Mouse (Mus musculus) fibroblast of lung, adult 2 months (primary cell): ENCODE measurements around the gene Hspa14.

Source experiments
- DNase-seq: peaks from one replicate; pipeline ENCODE4 v3.0.0-alpha.2; 2011; ENCODE audit warnings: low read depth

Hspa14 gene

DNA sequence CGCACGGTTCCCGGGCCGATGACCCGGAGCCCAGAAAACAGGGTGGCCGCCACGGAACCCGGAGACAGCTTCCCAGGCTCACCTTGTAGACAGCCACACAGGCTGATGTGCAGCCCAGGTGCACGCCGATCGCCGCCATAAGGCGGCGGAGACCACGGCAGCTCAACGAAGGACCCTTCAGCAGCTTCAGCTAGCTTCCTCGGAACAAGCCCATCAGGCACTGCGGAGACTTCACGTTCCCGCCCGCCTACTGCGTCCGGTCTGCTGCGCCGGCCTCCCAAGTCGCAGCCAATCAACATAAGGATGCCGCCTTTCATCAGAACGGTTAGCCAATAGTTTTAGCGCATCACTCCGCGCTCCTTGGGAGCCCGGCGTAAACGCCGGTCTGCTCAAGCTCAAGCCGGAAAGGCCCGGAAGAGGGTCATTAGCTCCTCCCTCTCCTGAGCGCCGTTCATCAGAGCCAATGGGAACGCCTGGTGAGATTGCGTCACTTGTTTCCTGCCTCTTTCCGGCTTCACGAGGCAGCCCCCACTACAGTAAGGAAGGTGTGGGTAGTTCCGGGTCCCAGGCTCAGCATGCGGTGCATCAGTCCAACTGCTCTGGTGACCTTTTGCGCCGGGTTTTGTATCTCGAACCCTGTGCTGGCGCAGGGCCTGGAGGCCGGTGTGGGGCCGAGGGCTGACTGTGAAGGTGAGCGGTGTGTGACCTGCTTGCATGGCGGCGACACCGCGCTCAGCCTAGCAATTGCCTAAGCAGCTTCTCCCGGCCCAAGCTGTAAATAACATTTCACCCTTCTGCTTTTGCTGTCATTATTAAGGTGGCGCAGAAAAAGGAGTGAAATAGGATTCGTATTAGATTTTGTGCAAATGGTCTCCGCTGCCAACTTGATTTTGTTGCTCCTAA is at the start of gene Hspa14, which contains the start of the genes Gm45902 and Cdnf:
Gene Hspa14, minus strand, starts transcription at position 263 of the 903 bp plus-strand sequence.
Gene Gm45902, minus strand, starts transcription at position 239 of the 903 bp plus-strand sequence.
Gene Cdnf, plus strand, starts transcription at position 479 of the 903 bp plus-strand sequence.
- peak; percentile 98 for DNase-seq

- peak; percentile 27 for DNase-seq
These were observed 34.0 kb upstream of the Hspa14 start for GRCm38 (mm10) chr2:3546588-3546987.

GRCm38 (mm10) chr2:3546055-3546454 is 33.4 kb upstream of the Hspa14 start:
- no peak for DNase-seq

DNA sequence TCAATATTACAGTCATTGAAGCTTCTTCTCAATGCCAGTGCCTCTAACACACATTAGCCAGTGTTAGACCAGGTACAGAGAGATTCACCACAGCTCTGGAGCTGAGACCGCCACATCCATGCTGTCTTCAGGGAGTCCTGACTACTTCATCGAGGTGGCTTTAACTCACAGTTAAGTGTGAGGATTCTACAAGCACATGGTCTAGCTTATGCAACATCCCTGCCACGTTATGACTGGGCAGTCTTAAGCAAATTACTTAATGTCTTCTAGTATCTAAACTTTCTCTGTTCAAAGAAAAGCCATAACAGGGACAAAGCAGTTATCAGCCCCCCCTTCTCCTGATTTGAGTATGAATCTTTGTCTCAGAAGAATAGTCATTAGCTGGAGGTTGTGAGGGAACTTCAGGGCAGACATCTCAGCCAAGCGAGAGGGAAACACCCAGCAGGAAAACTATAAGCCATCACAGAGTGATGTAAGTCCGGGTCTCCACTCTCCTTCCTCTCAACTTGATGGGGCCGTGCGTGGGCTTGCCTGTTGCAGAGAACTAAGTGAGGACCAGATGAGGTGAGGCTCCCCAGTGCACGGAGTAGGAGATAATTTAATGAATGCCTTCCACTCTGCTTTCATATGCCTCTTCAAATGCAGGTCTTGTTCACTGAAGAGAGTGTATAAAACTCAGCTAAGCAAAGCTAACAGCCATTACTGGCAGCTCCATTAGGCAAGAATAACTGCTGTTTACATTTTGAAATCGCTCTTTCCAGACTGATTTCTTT is 28.9 kb upstream of the Hspa14 start:
- DNase-seq, result no peak

- DNase-seq, result no peak
These were observed 13.7 kb upstream of the Hspa14 start for GRCm38 (mm10) chr2:3526288-3526687.

DNA sequence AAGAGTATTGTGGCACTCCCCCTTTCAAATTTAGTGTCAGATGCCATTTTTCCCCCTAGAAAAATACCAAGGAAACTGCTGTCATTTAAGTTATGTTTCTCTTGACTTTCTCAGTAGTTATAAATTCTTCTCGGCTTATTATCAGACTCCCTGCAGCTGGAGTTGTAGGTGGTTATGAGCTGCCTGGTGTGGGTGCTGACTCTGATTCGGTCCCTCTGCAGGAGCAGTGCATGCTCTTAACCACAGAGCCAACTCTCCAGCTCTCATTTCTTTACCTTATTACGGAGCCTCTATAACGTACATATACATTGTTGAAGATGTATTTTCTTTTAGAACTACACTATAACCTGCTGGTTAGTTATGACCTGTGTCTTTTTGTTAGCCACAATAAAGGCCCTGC is 9.9 kb upstream of the Hspa14 start:
- no peak for DNase-seq

- DNase-seq, result no peak
These were observed 538 bp downstream of the Hspa14 start for GRCm38 (mm10) chr2:3512076-3512475.

DNA sequence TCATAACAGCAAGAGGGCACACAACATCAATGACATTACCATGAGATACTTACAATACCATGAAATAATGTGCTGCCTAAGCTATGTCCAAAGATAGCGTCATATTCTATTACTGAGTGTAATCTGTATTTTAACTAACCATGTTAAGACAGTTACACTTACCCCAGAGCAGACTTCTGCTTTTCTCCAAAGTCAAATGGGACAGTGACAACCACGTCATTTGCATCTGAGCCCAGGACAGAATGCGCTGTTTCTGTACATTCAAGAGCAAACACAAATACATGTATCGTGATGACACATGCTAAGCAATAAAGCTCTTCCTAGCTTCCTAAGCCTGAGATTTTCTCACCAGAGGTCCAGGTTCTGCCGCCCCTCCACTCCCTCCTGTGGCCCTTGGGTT is 11.7 kb downstream of the Hspa14 start:
- DNase-seq, result no peak

GRCm38 (mm10) chr2:3499543-3499942 is 13.1 kb downstream of the Hspa14 start:
- no peak for DNase-seq

- DNase-seq, result no peak
These were observed 18.7 kb downstream of the Hspa14 start for GRCm38 (mm10) chr2:3493833-3494409.

GRCm38 (mm10) chr2:3489816-3490215 is 22.8 kb downstream of the Hspa14 start:
- DNase-seq, result no peak

GRCm38 (mm10) chr2:3480239-3480638 is 32.4 kb downstream of the Hspa14 start:
- no peak for DNase-seq

DNA sequence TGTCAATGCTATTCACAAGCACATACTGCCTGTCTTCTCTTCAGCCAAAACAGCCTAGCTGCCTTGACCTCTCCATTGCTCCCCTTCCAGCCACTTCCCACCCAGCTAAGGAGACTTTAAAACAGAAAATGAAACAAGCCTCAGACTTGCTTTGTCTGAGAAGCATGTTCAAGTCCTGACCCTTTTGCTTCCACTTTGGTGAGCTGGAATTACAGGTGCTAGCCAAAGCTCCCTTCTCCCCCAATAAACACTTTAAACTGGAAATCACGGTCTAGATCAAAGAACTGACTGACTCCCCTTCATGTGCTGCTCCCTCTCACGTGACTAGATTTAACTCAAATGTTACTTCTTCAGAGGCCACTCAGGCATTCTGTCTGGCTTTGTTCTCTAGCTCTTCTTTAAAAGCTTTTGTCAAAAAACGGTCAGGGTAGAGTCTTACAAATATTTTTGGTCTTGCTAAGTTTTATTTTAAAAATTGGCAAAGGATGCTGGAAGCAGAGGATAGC is 36.8 kb downstream of the Hspa14 start:
- no peak for DNase-seq

DNA sequence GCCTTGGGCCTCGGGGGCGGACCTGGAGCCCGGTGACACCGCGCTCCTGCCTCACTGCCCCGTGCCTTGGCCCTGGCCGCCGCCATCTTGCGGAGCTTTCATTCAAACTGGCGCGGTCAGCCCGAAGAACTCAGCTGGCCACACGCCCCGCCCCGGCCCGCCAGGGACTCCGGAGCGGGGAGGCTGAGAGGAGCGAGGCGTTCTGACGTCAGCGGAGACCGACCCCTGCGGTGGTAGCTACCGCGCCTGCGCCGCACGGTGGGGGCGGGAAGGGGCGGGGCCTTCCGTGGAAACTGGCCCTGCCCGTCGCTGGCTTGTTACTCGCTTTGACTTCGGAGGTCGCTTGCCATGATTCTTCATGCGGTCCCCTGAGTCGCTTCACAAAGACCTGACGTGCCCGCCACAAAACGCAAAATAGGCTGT is 37.7 kb downstream of the Hspa14 start, which contains the start of gene Suv39h2:
Gene Suv39h2, minus strand, starts transcription at position 171 of the 423 bp plus-strand sequence.
- DNase-seq, result peak; percentile 79

DNA sequence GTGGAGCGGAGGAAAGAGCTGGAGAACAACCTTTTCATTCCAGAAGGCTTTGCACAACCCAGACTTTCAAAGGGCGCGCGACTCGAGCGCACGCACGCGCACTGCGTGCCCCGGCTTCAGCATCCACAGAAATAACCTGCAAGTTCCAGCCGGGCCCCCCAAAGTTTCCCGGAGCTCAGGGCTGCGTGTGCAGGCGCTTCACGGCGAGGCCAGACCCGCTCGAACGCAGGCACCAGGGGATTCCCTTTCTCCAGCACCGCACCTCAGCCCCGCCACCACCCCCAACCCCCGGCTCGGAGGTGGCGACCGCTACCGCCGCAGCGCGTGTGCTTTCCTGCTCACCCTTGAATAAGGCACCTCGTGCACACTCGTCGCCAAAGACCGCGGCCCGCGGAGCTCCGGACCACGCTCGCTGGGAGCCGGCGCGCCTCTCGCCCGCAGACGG is 38.2 kb downstream of the Hspa14 start:
- no peak for DNase-seq

GRCm38 (mm10) chr2:3473891-3474290 is 38.7 kb downstream of the Hspa14 start:
- DNase-seq, result no peak

GRCm38 (mm10) chr2:3456590-3456989 is 56.0 kb downstream of the Hspa14 start:
- no peak for DNase-seq

DNA sequence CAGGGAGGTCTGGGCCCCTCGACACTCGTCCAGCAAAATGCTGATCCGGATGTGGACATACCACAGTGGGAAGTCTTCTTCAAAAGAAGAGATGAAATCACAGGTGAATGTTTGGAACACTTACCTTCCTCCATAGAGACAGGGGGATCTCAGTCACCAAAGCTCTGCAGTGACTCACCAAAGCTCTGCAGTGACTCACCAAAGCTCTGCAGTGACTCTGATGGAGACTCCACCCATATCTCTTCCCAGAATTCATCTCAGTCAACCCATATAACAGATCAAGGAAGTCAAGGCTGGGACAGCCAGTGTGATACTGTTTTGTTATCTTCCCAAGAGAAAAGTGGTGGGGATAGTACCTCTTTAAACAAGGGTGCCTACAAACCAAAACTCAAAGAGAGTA is 59.5 kb downstream of the Hspa14 start:
- DNase-seq, result no peak

- no peak for DNase-seq
These were observed 63.2 kb downstream of the Hspa14 start for GRCm38 (mm10) chr2:3449431-3449830.

GRCm38 (mm10) chr2:3445984-3446383 is 66.6 kb downstream of the Hspa14 start:
- DNase-seq, result no peak

DNA sequence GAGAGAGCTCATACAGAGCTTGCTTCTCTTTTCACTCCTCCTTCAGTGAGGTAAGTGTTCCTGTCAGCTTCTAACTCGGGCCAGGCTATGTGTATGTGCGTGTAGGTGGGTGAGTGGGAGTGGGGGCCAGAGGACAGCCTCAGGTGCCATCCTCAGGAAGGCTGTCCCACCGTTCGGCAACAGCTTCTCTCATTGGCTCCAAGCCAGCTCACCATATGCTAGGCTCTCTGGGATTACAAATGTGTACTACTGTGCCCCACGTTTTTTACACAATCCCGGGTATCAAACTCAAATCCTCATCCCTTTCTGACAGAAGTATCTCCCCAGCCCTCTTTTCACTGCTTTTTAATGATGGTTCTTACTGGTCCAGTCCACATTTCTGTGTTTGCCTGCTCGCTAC is 68.4 kb downstream of the Hspa14 start:
- DNase-seq, result no peak
